Mouse (Mus musculus): ENCODE data around the gene Dhps.

DNA sequence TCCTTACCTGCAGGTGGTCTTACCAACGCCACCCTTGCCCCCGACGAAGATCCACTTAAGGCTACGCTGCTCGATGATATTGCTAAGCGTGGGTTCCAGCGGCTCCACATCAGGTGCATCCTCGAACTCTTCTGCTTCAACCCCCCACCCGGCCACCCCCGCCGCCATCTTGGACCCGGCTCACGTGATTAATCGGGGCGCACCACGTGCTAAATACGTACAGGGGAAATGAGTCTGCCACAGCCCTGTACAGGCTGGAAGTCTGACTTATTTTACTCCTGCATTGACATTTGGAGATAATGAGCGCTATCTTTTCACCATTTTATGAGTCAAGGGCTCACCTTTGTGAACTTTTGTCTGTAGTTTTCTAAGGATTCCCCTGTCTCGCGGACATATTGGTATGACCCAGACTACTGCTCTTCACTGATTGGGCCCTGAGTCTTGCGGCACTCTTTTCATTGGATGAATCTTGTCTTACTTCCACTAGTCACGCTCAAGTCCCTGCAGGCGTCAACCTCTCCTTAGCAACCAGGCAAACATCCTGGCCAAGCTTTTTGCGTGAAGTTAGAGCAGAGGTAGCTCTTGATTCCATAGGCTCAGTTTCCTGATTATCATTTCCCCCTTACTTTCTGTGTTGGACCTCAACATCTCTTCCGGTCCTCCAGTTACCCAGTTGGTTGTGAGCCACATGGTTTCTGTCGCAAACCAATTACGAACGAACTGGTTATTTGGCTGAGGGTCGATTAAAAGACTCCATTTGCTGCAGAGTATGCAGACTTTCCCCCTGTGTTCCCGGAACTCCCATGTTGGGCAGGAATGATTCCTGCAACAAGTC lies 46.2 kb upstream of the Dhps start, which contains the start of gene Asna1:
- no peak for TF ChIP-seq POLR2AphosphoS5 (IDR thresholded peaks at IDR 0.05; ENCODE audit: insufficient replicate concordance, low read depth, low read length)
- TF ChIP-seq GATA1 (IDR thresholded peaks at IDR 0.05; ENCODE audit: borderline replicate concordance, low read length) = no peak
- no peak for TF ChIP-seq CTCF (IDR thresholded peaks at IDR 0.05; ENCODE audit: low read depth, low read length)
- TF ChIP-seq GATA2 (IDR thresholded peaks at IDR 0.05; ENCODE audit: borderline replicate concordance, low read depth, low read length) = no peak
